Mouse (Mus musculus) thymus, postnatal 0 days (tissue): ENCODE measurements around the gene Lamc2. TPM values are rescaled to one million over a fixed set of nuclear protein-coding genes. Genes with fewer than 3 reads are reported as not detected.
A peak's percentile ranks its signal among the peaks of the same experiment; 100 is the strongest.

Experiments used
- DNase-seq: peaks from one replicate; pipeline ENCODE4 v3.0.0-alpha.2; 2015; ENCODE audit warnings: low spot score
- polyA plus RNA-seq: library from polyadenylated mRNA; unstranded; fragments of >200 nt; fragmentation: Nextera tagmentation; extraction: Ambion mirVana; gene quantifications from 2 replicates; pipeline ENCODE4 v1.2.1, GENCODE M21; 2015

The Lamc2 gene
- polyA plus RNA-seq, 1 experiment from 2014 or later: 14.7 TPM

DNA sequence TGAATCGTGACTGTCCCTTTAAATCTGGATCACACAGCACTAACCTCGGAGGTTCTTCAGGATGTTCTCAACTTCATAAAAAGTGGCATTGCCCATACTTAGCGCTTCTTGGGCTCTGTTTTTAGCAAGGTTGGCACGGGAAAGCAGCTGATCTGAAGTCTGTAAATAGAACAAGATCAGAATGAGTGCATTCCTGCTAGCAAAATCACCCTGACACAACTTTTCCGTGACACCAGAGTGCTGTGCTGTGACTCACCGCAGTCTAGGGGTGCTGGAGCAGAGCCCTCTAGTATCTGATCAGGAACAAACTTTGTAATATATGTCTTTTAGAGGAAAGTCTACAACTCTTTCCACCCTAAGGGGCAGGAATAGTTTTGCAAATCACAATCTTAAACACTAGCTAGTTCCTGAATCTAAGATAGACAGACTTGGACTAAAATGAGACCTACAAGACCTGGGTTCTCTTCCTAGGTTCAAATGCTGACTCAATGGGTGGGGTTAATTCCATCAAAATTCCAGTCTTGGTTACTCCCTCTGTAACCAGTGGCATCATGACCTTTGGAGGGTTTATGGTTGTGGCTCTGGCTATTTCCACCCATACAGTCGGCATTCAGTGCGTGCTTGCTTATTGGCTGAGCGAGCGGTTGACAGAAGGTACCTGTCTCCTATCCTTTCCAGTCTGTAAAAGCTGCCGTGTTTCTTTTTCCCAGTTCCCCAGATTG lies 56.1 kb downstream of the Lamc2 start:
- no peak for DNase-seq

DNA sequence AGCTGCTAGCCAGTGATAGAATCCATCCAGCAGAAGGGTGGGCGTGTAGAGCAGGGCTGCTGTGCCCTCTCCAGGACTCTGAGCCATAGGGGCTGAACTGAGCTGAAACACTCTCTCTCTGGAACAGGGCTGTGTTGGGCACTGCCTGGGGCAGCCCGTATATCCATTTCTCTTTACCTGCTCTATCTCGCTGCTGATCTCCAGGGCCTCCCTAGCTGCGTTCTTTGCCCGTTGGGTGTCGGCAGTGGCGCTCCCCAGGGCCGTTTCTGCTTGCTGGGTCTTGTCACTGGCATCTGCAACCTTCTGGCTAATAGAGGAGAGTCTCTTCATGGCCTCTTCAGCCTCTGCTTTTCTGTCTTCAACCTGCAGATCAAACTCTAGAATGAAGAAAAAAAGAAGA lies 57.5 kb downstream of the Lamc2 start:
- no peak for DNase-seq

- no peak for DNase-seq
Observed at GRCm38 (mm10) chr1:153127622-153128021, 58.6 kb downstream of the Lamc2 start.

DNA sequence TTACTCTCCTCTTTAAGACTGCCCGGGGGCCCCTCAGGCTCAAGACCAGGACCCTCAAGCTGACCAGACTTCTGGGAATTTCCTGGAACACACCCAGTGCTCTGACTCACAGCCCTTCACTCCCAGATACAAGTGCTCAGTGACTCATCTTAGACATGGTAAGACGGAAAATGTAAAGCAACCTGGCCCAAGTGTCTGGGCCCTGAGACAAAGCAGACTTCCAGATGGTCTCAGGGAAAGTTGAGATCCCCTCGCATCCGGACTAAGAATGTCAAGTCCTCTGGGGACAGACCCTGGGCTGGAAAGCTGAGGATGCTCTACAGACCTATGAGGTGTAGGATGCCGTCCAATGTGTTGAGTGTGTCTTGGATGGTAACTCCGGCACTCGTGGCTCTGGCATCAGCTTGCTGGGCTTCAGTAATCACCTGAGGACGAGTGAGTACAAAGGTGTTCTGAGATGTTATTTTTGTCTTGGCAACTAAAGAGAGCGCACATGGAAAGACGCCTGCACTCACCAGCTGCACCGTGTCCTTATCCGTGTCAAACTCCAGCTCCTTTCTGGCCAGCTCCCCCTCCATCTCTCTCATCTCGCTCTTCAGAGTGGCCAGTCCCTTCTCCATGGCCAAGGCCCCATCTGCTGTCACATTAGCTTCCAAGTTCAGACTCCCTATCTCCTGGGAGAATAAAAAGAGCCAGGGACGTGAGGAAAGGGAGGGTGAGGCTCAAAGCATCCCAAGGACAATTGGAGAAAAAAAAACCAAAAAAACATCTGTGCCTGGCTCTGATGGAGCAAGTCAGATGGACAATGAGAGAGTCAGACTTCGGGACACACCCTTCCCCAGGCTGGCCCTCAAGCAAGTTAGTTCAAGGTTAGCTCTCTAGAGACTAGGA lies 59.5 kb downstream of the Lamc2 start:
- DNase-seq: no peak

- DNase-seq: no peak
Observed at GRCm38 (mm10) chr1:153125287-153126275, 60.7 kb downstream of the Lamc2 start.

DNA sequence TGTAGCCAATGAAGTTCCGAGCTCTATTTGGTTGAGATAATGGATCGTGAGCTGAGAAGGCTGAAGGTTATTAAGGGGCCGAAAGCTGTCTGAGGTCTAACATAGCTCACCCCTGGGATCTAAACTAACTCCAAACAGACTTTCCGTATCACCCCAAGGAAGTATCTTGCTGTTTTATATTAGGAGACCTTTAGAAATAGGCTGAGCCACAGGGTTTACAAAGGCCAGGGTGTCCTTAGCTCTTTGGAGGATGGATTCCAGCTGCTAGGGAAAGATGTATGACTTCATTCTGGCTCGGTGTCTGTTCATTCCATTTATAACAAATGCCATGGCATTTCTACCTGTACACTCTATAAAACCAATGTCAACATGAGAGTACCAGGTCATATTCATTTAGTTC lies 61.7 kb downstream of the Lamc2 start:
- DNase-seq: no peak

DNA sequence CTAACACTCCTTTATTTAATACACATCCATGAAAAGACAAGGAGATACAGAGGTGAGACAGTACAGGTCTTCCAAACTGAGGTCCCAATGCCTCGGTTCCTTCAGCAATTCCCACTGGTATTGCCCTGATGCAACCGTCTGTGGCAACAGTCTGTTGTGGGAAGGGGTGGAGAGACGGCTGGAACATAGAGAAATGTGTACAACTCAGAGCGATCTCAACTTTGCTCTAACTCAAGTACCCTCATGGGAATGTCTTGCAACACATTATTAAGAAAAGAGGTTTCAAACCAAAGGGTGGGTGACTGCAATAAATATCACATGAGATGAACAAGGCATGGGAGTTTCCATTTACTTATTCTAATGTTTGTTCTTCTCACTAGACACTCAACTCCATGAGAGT lies 63.5 kb downstream of the Lamc2 start:
- no peak for DNase-seq

GRCm38 (mm10) chr1:153121320-153121719 lies 64.9 kb downstream of the Lamc2 start:
- DNase-seq: no peak

DNA sequence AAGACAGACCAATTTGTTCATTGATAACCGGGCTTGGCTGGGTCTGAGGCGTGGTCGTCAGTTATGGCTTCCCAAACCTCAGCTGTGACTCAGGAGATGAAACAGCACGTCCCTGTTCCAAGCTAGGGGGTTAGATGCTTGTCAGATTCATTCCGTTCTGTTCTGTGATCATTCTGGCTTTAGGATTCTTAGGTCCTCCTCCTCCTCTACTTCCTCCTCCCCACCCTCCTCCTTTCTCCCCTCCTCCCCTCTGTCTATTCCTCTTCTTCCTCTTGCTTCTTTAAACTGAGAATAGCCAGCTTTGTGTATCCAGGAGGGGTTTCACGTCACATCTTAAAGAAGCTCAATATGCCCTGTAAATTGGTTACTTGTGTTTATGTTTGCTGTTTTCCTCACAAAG lies 65.7 kb downstream of the Lamc2 start:
- DNase-seq: no peak

DNA sequence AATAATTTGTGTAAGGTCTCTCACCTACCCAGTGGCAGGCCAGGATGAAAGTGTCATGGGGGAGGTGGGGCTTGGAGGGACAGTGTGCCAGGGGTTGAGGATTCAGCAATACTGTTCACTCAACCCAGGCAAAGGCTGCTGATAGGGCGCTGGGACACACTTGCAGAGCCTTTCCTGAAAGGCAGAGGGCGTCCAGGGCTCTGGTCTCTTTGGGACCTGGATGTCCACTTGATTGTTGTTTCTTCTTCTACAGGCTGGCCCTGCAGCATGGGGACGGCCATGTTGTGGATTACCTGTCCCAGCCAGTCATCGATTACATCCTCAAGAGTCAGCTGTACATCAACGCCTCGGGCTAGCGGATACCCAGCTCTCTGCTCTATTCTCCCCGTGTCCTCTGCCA lies 70.9 kb downstream of the Lamc2 start:
- no peak for DNase-seq

- no peak for DNase-seq
Observed at GRCm38 (mm10) chr1:153111596-153111995, 74.7 kb downstream of the Lamc2 start.

DNA sequence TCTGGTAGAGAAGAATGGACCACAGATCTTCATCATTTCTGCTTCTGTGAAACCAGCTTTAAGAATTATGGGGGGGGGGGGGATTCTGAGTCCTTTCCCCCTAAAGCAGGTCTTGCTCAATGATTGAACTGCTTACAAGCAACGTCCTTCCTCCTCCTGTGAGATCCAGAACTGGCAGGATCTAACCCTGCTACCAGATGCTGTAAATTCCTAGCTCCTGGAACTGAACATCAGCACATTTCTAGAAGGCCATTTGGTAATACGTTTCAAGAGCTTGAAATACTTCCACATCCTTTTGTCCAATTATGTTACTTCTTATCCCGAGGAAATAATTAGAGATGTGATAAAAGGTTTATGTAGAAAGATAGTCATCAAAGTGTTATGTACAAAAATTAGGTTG lies 76.4 kb downstream of the Lamc2 start:
- DNase-seq: no peak

DNA sequence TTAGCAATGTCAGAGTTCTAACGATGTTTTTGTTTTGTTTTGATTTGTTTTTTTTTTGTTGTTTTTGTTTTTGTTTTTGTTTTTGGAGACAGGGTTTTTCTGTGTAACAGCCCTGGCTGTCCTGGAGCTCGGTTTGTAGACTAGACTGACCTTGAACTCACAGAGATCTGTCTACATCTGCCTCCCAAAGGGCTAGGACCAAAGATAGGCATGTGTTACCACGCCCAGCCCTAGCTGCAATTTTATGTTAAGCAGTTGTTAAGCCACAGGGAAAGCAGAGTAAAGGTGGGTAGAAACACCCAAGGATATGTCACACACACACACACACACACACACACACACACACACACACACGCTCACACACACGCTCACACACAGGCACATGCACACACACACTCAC lies 76.9 kb downstream of the Lamc2 start:
- no peak for DNase-seq

DNA sequence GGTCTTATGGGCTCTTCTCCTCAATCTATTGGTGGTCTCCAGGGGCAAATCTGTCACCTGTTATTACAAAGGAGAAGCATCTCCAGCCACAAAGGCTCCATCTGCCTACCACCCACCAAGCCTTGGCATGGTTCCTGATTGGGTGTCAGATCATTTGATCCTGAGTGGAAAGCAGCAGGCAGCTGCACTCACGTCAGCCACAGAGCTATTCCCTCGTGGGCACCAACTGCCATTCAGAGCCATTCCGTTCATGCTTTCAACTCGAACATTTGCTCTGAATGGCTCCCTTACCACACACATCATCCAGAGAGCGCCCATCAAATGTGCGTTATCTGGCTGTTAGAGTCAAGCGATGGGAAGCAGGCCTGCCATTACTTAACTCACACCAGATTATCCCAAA lies 78.4 kb downstream of the Lamc2 start:
- peak; percentile 15 for DNase-seq

DNA sequence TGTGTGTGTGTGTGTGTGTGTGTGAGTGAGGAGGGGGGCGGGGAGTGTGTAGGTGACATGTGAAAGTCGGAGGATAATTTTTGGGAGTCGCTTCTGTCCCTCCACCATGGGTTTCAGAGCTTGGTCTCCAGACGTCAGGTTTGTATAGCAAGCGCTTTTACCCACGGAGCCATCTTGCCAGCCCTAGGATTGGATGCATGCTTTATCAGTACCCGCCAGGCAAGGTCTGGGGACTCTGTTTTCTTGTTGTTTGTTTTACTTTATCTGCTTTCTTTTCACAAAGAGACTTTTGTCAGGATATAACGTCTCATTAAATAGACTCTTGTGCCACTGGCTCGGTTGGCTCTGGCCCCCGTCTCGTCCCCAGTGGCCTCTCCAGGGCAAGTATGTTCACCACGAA lies 81.4 kb downstream of the Lamc2 start:
- no peak for DNase-seq

GRCm38 (mm10) chr1:153103186-153103554 lies 83.1 kb downstream of the Lamc2 start:
- DNase-seq: no peak

DNA sequence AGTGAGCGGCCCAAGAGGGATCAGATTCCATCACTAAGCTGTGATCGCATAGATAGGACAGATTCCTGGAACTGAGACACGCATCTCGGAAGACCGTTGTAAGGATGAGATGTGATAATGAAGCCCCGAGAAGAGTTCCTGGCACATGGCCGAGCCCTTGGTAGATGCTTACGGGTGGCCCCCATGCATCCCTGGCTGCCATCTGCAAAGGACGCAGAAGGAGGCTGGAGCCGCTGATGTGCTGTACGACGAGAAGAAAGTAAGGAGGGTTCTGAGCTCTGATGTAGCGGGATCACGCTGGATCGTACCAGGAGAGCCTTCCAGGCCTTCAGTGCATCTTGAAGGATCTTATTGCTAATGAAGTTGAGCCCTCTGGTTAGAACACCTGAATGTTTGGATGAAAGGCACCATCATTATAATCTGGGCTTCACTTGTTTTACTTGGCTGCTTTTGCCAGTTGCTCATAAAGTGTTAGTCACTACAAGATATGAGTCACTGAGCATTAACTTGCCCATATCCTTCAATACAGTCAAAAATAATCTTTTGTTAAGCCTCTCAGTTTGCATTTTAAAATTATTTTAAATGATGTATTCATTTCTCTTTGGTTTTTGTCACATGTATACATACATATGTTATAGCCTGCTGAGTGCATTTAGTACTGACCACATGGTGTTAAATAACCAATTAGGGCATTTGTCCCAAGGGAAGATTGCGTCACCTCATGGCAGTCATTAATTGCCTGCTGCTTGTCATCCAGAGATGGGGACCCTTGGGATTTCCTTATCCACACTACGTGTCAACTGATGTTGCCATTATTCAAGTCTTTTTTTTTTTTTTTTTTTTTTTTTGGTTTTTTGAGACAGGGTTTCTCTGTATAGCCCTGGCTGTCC lies 83.7 kb downstream of the Lamc2 start:
- no peak for DNase-seq

DNA sequence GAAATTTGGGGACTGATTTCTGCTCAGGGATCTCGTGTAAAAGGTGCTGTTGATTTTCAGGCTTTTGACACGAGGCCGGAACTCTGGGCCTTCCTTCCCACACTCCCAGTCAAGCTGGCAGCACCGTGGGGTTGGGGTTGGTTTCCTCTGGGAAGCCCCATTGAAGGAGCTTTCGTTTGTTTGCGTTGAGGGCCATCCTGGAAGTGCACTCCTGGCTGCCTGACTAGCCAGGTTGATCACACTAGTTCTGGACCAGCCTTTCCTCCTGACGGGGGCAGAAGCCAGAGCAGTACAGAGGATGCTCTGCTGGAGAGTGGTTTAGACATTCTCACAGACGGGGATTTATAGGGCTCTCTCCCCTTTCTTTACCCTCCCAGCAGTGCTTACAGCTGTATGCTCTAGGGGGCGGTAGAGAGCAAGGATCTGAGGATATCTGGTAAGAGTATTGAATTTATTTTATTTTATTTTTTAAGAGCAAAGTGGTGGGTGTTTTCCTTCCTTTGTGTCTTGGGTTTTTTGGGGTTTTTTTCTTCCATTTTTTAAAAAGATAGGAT lies 84.8 kb downstream of the Lamc2 start:
- DNase-seq: peak; percentile 78

GRCm38 (mm10) chr1:153100912-153101311 lies 85.3 kb downstream of the Lamc2 start:
- no peak for DNase-seq

GRCm38 (mm10) chr1:153098586-153098985 lies 87.7 kb downstream of the Lamc2 start:
- DNase-seq: no peak
